Mouse (Mus musculus): Measurements from ENCODE around the gene Cdc42bpg. TPM values are rescaled to one million over a fixed set of nuclear protein-coding genes. Genes with fewer than 3 reads are reported as not detected.
"Not testable (repeated sequence)": the region's sequence is repeated elsewhere in the genome, so short reads cannot be mapped to it uniquely, and the experiment has no call there.

Cdc42bpg gene
- polyA plus RNA-seq, 1 experiment, result not detected

DNA sequence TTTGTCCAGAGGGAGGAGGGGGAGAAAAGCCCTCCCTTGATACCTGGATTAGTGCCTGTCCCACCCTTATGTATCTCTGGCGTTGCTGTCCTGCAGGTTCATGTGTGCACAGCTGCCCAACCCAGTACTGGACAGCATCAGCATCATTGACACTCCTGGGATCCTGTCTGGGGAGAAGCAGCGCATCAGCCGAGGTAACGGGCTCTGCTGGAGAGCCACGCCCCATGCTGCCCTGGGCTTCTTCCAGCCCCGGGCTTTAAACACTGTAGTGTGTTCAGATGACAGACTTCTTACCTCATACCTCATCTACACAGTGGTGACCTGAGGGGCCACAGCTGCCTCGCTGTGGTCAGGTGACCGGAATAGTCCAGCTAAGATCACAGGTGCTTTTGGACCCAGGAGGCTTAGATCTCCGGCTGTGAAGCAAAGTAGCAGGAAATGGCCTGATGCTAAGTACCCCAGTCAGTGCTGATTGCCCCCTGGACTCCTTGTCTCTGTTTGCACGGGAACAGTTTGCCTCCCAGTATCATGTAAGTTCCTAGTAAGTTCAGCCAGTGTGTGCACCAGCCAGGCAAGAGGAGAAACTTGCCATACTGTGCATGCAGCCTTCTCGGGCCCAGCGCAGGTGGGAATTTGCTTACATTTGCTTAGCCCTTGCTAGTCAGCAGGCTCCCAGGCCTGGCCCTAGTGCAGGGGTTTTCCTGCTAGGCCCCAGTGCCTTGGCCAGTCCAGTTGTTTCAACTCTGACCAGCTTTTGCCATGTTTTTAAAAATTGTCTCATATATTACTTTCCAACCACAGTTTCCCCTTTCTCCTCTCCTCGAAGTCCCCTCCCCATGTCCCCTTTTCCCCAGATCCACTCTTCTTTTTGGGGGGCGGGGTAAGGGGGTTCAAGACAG, 24.9 kb upstream of the Cdc42bpg start:
- Histone ChIP-seq H3K4me3 (ENCODE audit: insufficient read depth, low read depth, low read length) (no peak overlapping the region), H3K27ac (ENCODE audit: insufficient read depth, low read depth, low read length) (no peak overlapping the region), H3K4me1 (ENCODE audit: control insufficient read depth, insufficient read depth, low read length) (peaks cover 24% of the 10 kb centered on the region)
- 88% methylated on average over 14 of the region's 14 CpGs for WGBS
- TF ChIP-seq POLR2A (IDR thresholded peaks at IDR 0.05; ENCODE audit: insufficient read depth, low read depth, low read length) (no peak), CTCF (IDR thresholded peaks at IDR 0.05; ENCODE audit: insufficient read depth, low read depth, low read length) (no peak)

DNA sequence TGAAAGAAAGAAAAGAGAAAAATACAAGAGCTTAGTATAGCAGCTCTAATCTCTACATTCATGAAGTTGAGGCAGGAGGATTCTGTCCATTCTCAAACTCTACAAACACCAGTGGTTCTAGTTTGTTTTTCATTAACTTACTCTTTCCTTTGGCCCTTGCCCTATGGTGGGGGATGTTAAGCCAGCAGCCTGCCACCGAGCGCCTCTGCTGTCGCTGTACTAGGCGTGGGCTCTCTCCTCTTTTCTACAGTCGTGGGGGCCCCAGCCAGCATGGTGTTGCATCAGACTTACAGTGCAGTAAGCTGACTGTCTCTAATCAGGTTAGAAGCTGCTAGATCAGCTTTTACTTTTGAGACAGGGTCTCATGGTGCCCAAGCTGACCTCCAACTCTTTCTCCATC, 23.3 kb upstream of the Cdc42bpg start:
- 77% methylated on average over 5 of the region's 5 CpGs for WGBS
- H3K4me1 ChIP-seq (ENCODE audit: control insufficient read depth, insufficient read depth, low read length), result peaks cover 25% of the 10 kb centered on the region
- H3K27ac ChIP-seq (ENCODE audit: insufficient read depth, low read depth, low read length), result no peak overlapping the region
- no peak overlapping the region for H3K4me3 ChIP-seq (ENCODE audit: insufficient read depth, low read depth, low read length)
- TF ChIP-seq POLR2A (IDR thresholded peaks at IDR 0.05; ENCODE audit: insufficient read depth, low read depth, low read length), result no peak
- TF ChIP-seq CTCF (IDR thresholded peaks at IDR 0.05; ENCODE audit: insufficient read depth, low read depth, low read length), result no peak

DNA sequence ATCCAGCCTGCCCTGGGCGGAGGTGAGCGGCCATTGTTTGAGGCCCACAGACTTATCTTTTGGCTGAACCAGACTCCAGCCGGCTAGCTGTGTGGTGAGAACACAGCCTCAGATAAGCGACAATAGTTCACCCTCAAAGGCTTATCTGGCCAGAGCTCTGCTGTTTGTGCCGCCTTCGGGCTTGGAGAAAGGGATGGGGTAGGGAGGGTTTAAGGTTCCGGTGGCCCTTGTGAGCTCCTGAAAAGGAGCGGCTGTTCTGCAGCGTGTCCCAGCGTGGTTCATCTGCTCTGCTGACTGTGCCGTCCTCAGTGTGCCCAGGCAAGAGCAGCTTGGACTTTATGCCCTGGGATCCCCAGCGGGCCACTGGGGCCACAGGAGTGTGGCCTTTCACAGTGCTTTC, 21.8 kb upstream of the Cdc42bpg start:
- H3K27ac ChIP-seq (ENCODE audit: insufficient read depth, low read depth, low read length), result no peak overlapping the region
- no peak overlapping the region for H3K4me3 ChIP-seq (ENCODE audit: insufficient read depth, low read depth, low read length)
- H3K4me1 ChIP-seq (ENCODE audit: control insufficient read depth, insufficient read depth, low read length), result peaks cover 20% of the 10 kb centered on the region
- WGBS, result 92% methylated on average over 12 of the region's 12 CpGs
- TF ChIP-seq POLR2A (IDR thresholded peaks at IDR 0.05; ENCODE audit: insufficient read depth, low read depth, low read length) (no peak), CTCF (IDR thresholded peaks at IDR 0.05; ENCODE audit: insufficient read depth, low read depth, low read length) (no peak)

DNA sequence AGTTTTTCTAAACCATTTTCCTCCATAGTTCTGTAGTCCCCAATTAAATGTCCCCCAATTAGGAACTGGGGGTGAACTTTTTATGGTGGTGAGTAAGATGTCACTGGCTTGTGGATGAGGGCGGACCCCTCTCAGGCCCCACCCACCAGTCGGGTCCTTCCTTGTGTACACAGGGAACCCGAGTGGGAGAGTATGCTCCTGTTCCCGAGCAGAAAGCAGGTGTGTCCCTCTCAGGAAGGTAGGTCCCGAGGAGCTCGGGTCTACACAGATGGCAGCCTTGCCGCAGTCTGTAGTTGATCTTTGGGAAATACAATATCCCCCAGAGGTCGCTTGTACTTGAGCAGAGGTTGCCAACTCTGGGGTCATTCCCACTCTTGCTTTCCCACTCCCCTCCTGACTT, 21.0 kb upstream of the Cdc42bpg start:
- no peak overlapping the region for H3K4me3 ChIP-seq (ENCODE audit: insufficient read depth, low read depth, low read length)
- H3K27ac ChIP-seq (ENCODE audit: insufficient read depth, low read depth, low read length), result no peak overlapping the region
- H3K4me1 ChIP-seq (ENCODE audit: control insufficient read depth, insufficient read depth, low read length), result peaks cover 16% of the 10 kb centered on the region
- 78% methylated on average over 8 of the region's 8 CpGs for WGBS
- TF ChIP-seq POLR2A (IDR thresholded peaks at IDR 0.05; ENCODE audit: insufficient read depth, low read depth, low read length) (no peak), CTCF (IDR thresholded peaks at IDR 0.05; ENCODE audit: insufficient read depth, low read depth, low read length) (no peak)

DNA sequence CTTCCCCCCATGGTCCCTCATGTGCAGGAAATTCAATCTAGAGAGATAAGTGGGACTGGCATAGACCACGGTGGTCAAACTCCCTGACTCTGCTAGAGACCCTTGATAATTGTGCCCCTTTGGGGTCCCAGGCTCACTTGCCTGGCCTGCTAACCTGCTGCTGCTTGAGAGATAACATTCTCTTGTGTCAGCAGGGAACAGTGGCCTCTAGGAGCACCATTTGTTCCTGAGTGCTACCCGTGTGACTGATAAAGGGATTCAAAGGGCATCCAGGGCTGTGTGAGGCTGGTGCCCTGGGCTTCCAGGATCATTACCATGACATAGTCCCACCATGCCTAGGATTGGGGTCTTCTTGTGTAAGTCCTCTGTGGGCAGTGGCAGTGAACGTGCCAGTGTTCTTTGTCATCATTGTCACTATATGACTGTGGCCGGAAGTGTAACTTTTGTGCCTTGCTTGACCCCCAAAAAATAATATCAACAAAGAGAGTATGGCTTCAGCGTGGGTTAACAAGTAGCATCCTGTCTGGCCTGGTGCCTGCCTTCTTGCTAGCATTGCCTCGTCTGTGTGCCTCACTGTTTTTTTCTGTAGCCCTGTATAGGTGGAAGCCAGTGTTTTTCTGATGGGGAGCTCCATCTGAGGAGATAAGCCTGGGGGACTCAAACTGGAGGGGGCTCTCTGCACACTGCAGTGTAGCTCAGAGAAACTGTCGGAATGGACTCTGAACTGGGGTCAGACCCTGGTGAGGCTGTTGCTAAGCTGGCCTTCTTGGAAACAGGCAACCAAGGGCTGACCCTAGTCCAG, 20.4 kb upstream of the Cdc42bpg start:
- Histone ChIP-seq H3K4me3 (ENCODE audit: insufficient read depth, low read depth, low read length) (no peak overlapping the region), H3K27ac (ENCODE audit: insufficient read depth, low read depth, low read length) (no peak overlapping the region), H3K4me1 (ENCODE audit: control insufficient read depth, insufficient read depth, low read length) (peaks cover 13% of the 10 kb centered on the region)
- TF ChIP-seq CTCF (IDR thresholded peaks at IDR 0.05; ENCODE audit: insufficient read depth, low read depth, low read length) (no peak), POLR2A (IDR thresholded peaks at IDR 0.05; ENCODE audit: insufficient read depth, low read depth, low read length) (no peak)
- WGBS, result 74% methylated on average over 7 of the region's 7 CpGs

DNA sequence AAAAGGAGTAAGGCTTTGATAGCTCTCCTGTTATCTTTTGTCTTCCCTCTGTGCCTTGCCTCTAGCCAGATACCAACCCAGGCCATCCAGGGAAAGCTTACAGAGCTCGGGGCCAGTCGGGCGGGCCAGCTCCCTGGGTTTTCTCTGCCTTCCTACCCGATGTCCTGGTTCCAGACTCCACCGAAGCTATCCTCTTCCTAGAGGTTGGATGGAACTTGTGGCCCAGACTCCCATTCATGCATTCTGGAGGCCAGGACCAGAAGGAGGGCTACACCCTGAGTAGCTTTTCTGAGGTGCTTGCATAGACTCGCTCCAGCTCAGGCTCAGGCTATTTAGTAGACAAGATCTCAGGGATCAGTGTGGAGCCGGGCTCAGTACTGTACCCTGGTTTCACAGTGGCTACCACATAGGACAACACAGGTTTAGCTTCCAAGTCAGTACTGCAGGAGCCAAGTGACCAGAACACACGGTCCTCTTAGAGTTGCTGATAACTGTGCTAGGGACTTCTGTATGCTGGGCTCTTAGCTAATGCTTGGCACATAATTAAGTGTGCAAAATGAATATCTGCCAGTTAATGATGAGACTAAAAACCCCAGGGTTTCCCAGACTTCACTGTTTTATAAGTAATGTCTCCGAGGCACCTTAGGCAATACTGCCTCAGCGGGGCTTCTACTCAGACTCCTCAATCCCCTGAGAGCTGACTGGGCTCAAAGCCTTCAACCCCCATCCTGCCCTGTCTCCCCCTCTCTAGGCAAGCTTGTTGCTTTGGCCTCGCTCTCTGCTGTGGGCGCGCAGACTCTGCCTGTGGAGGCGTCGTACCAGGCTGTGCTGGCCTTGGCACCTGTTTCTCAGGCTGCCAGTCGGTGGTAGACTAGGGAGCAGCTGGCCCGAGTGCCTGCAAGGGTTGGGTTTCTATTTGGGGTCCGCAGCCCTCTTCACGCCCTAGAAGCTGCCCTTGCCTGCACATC, 19.5 kb upstream of the Cdc42bpg start:
- no peak for TF ChIP-seq CTCF (IDR thresholded peaks at IDR 0.05; ENCODE audit: insufficient read depth, low read depth, low read length)
- TF ChIP-seq POLR2A (IDR thresholded peaks at IDR 0.05; ENCODE audit: insufficient read depth, low read depth, low read length), result no peak
- WGBS, result 62% methylated on average over 19 of the region's 19 CpGs
- Histone ChIP-seq H3K4me1 (ENCODE audit: control insufficient read depth, insufficient read depth, low read length) (peaks cover 19% of the 10 kb centered on the region), H3K27ac (ENCODE audit: insufficient read depth, low read depth, low read length) (no peak overlapping the region), H3K4me3 (ENCODE audit: insufficient read depth, low read depth, low read length) (no peak overlapping the region)

DNA sequence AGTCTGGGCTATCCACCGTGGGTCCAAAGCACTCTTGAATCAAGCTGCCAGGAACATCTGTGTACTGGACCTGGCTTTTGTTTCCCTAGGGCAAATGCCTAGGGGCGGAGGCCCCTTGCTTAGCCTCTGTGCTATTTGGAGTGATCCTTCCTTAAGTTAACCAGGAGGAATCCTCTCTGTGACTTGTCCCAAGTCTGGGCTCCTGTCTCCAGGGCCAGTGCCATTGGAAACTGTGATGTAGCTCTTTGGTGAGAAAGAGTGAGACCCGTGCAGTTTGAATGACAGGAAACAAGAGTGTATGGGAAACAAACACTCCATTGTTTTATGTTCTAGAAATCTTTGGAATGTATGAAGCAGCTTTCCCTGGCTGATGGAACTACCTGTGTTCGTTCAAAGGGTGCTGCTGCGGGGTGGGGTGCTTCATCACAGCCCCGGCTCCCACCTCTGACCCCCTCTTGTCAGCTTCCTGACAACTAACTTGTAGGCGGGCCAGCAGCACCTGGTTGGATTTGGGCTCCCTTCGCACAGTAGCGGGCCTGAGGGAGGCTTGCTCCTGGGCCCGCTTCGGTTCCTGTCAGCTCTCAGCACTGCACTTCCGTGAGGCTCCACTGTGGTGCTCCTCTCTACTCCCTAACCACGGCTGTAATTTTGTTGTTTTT, 17.9 kb upstream of the Cdc42bpg start:
- WGBS, result 78% methylated on average over 13 of the region's 13 CpGs
- Histone ChIP-seq H3K27ac (ENCODE audit: insufficient read depth, low read depth, low read length) (no peak overlapping the region), H3K4me3 (ENCODE audit: insufficient read depth, low read depth, low read length) (no peak overlapping the region), H3K4me1 (ENCODE audit: control insufficient read depth, insufficient read depth, low read length) (peaks cover 19% of the 10 kb centered on the region)
- no peak for TF ChIP-seq CTCF (IDR thresholded peaks at IDR 0.05; ENCODE audit: insufficient read depth, low read depth, low read length)
- TF ChIP-seq POLR2A (IDR thresholded peaks at IDR 0.05; ENCODE audit: insufficient read depth, low read depth, low read length), result no peak

DNA sequence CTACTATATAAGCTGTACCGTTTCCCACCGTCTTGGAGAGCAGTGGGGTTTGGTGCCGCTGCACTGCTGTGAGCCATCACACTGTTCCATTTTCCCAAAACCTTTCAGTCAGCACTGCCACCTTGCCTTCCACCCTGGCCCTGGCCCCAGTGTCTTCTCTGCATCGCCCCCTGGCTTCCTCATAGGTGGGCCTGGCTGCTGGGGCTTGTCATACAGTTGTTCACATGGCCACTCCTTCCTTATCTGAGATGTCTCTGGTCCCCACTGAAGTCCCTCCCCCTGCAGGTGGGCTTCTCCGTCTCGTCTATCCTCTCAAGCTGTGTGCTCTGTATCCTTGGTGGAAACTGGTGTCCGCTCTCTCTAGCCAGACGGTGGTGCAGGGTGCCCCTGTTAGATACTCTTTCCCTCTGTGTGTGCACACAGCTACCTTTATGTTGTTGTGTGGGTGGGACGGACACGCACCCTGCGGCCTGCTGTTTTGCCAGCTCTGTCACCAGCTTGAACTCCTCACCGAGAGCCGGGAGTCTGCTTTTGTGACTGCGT, 16.5 kb upstream of the Cdc42bpg start:
- Histone ChIP-seq H3K27ac (ENCODE audit: insufficient read depth, low read depth, low read length) (no peak overlapping the region), H3K4me3 (ENCODE audit: insufficient read depth, low read depth, low read length) (no peak overlapping the region), H3K4me1 (ENCODE audit: control insufficient read depth, insufficient read depth, low read length) (peaks cover 24% of the 10 kb centered on the region)
- no peak for TF ChIP-seq CTCF (IDR thresholded peaks at IDR 0.05; ENCODE audit: insufficient read depth, low read depth, low read length)
- TF ChIP-seq POLR2A (IDR thresholded peaks at IDR 0.05; ENCODE audit: insufficient read depth, low read depth, low read length), result no peak
- 91% methylated on average over 14 of the region's 14 CpGs for WGBS

DNA sequence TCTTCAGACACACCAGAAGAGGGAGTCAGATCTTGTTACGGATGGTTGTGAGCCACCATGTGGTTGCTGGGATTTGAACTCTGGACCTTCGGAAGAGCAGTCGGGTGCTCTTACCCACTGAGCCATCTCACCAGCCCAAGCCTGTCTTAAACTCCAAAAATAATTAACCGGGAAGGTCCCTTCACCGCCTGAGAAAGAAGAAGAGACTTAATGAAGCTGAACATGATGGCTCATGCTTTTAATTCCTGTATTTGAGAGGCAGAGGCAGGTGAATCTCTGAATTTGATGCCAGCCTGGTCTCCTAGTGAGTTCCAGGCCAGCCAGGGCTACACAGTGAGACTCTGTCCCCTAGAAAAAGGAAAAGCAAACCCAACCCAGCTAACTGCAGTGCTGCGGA, 15.5 kb upstream of the Cdc42bpg start:
- H3K27ac ChIP-seq (ENCODE audit: insufficient read depth, low read depth, low read length); H3K4me3 ChIP-seq (ENCODE audit: insufficient read depth, low read depth, low read length): not testable (repeated sequence)
- H3K4me1 ChIP-seq (ENCODE audit: control insufficient read depth, insufficient read depth, low read length), result peaks cover 22% of the 10 kb centered on the region
- 90% methylated on average over 6 of the region's 6 CpGs for WGBS
